Mouse (Mus musculus) limb, embryonic 14.5 days (tissue): ENCODE data around the gene AL732309.1. TPM values are rescaled to one million over a fixed set of nuclear protein-coding genes. Genes with fewer than 3 reads are reported as not detected.
A peak's percentile ranks its signal among the peaks of the same experiment; 100 is the strongest.
"Not testable (repeated sequence)": the region's sequence is repeated elsewhere in the genome, so short reads cannot be mapped to it uniquely, and the experiment has no call there.

ENCODE experiments used
- ATAC-seq: fragments of 200-750 bp; cut with Nextera tagmentation; 2 replicates; pipeline ENCODE4 v1.8.0; 2017; ENCODE audit warnings: low read depth, moderate number of reproducible peaks, moderate TSS enrichment; ENCODE audit not compliant: low FRiP score
- DNase-seq: peaks from one replicate; pipeline ENCODE4 v3.0.0-alpha.2; 2015; ENCODE audit warnings: low spot score
- H3K27ac ChIP-seq: fragments of 300-500 bp; sonication (generic); replicated peaks from 2 replicates; pipeline ENCODE4 v1.5.1; 2014; ENCODE audit warnings: low read depth, mild to moderate bottlenecking, low read length, moderate library complexity, mixed read lengths
- H3K27me3 ChIP-seq: fragments of 300-500 bp; sonication (generic); 2 replicates; pipeline ENCODE4 v1.6.1; 2014; ENCODE audit warnings: low read length, mixed read lengths; ENCODE audit not compliant: control insufficient read depth, insufficient read depth
- H3K36me3 ChIP-seq: fragments of 300-500 bp; sonication (generic); 2 replicates; pipeline ENCODE4 v1.6.1; 2014; ENCODE audit warnings: mild to moderate bottlenecking, low read length, moderate library complexity, mixed read lengths; ENCODE audit not compliant: control insufficient read depth, insufficient read depth
- H3K4me1 ChIP-seq: fragments of 300-500 bp; sonication (generic); 2 replicates; pipeline ENCODE4 v1.6.1; 2014; ENCODE audit warnings: antibody characterized with exemption, low read length, mixed read lengths; ENCODE audit not compliant: control insufficient read depth, insufficient read depth
- H3K4me2 ChIP-seq: fragments of 300-500 bp; sonication (generic); replicated peaks from 2 replicates; pipeline ENCODE4 v1.6.1; 2014; ENCODE audit warnings: low read depth, mild to moderate bottlenecking, low read length, moderate library complexity; ENCODE audit not compliant: severe bottlenecking
- H3K4me3 ChIP-seq: fragments of 300-500 bp; sonication (generic); replicated peaks from 2 replicates; pipeline ENCODE4 v1.5.1; 2014; ENCODE audit warnings: low read length
- H3K9ac ChIP-seq: fragments of 300-500 bp; sonication (generic); 2 replicates; pipeline ENCODE4 v1.6.1; 2014; ENCODE audit warnings: mild to moderate bottlenecking, low read depth, low read length, moderate library complexity; ENCODE audit not compliant: severe bottlenecking
- H3K9me3 ChIP-seq: fragments of 300-500 bp; sonication (generic); 2 replicates; pipeline ENCODE4 v1.6.1; 2016; ENCODE audit warnings: low read length; ENCODE audit not compliant: control insufficient read depth
- POLR2A ChIP-seq: fragments of 200-500 bp; IDR thresholded peaks from 2 replicates; pipeline ENCODE4 v1.8.0; 2012; ENCODE audit warnings: inconsistent platforms, mild to moderate bottlenecking, moderate library complexity, borderline replicate concordance; ENCODE audit not compliant: insufficient read depth, insufficient read length; ENCODE audit errors: extremely low read depth
- WGBS: fragments of 180-500 bp; shearing (Covaris S2); extraction: QIAGEN DNeasy Blood & Tissue Kit; methylation state at CpG from one replicate; pipeline ENCODE4 v1.1.7; 2014; 5-methylcytosine and 5-hydroxymethylcytosine counted together
- polyA plus RNA-seq, 2 experiments: library from polyadenylated mRNA; depleted of rRNA in 1 of 2; stranded (reverse) in 1 of 2; unstranded in 1 of 2; fragments of >200 nt; fragmentation: Nextera tagmentation in 1 of 2; extraction: Ambion mirVana in 1 of 2; gene quantifications; 2 replicates each; pipeline versions ENCODE4 v1.2.1 to v1.2.3; 2012 to 2014

Gene AL732309.1
- polyA plus RNA-seq, 2 experiments, result 8.3 to 19.2 TPM

DNA sequence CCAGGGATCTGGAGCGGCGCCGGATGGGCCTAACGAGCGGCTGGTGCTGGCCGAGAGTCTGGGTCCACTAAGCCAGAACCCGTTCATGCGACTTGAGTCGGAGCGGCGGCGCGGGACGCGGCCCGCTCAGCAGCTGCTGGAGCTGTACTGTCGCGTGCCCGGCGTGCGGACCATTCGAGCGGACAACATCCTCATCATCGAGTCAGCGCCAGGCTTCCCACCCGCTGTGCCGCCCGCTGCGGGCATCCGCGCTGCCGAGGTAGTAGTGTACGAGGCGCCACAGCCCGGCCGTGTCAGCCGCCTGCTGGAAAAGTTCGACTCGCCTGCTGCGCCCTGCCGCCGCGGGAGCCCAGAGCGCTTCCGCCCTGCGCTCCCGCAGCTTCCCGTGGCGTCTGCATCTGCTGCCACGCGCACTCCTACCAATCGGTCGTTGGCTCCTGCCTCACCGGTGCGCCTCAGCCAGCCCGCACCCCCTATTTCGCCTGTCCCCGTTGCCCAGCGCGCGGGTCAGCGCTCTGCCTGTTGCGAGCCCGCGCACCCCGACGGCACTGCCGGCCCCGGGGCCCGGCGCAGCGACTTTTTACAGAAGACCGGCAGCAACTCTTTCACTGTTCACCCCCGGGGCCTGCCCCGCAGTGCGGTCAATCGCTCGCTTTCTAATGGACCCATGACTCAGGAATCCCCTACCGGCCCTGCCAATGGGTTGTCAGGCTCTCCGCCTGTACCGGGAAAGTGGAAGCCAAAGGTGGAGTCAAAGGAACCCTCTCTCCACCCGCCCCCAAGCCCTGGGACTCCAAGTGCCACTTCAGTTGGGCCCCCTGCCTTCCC, 16.3 kb upstream of the AL732309.1 start:
- Histone ChIP-seq H3K4me1 (peaks cover 11% of the 10 kb centered on the region), H3K36me3 (no peaks in the 10 kb centered on the region), H3K27ac (no peak overlapping the region), H3K27me3 (peaks cover 13% of the 10 kb centered on the region; the same call in 1 of the 2 replicates), H3K4me3 (peak overlapping the region; percentile 77), H3K9ac (peak overlapping the region; percentile 53), H3K9me3 (no peaks in the 10 kb centered on the region), H3K4me2 (peak overlapping the region; percentile 99)
- TF ChIP-seq POLR2A, result no peak
- DNase-seq (no peak), ATAC-seq (peak; percentile 18; the same call in 1 of the 2 replicates)
- under 1% methylated on average over 63 of the region's 82 CpGs for WGBS

DNA sequence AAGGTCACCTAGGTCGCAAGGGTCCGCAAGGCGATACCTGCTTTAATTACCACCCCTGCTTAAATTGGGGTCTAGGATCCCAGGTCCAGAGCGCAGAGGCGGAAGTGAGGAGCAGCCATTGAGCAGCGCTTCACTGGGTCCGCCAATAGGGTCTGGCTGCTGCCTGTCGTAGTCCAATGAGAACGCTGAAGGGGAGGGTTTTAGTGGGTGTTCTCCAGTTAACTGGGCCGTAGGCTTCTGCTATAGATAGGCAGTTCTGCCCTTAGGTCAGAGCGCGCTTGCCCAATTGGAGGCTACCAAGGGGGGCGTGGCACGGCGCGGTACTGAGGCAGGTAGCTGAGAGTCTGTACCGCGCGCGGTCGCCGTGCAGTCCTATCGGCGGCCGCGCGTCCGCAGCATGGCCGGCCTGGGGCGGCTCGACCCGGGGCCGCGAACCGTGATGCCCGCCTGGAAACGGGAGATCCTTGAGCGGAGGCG, 15.7 kb upstream of the AL732309.1 start, which contains the start of gene Tprn:
Gene Tprn (plus strand): TSS at position 328 of the 477 bp plus-strand sequence.
- Histone ChIP-seq H3K4me3 (peak within 1 kb of the TSS; percentile 77), H3K27me3 (peaks cover 13% of the 10 kb centered on the region; the same call in 1 of the 2 replicates), H3K9ac (peak within 1 kb of the TSS; percentile 53), H3K9me3 (no peaks in the 10 kb centered on the region), H3K36me3 (no peaks in the 10 kb centered on the region), H3K4me1 (peaks cover 11% of the 10 kb centered on the region), H3K27ac (no peak within 1 kb of the TSS), H3K4me2 (peak within 1 kb of the TSS; percentile 99)
- no peak for TF ChIP-seq POLR2A
- ATAC-seq (peak; percentile 100), DNase-seq (peak; percentile 98)
- 1% methylated on average over 28 of the region's 39 CpGs for WGBS

DNA sequence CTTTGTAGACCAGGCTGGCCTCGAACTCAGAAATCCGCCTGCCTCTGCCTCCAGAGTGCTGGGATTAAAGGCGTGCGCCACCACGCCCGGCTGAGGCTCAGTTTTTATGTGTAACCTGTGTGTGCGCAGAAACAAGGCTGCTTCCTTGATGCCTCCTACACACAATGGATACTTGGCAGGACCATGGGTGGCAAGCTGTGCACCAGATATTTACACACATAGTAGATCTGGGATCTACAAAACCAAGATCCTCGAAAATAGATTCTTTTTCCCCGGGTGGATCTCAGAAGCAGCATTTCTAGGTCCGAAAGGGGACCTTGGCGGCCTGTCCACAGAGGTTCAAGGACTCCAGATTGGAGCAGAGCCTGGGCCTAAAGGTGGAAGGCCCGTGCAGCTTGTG, 15.2 kb upstream of the AL732309.1 start:
- Histone ChIP-seq H3K4me3 (peak overlapping the region; percentile 77), H3K36me3 (no peaks in the 10 kb centered on the region), H3K9ac (0 out of 2 replicates have a peak overlapping the region, but pooled peaks have one; percentile 18), H3K4me2 (peak overlapping the region; percentile 99), H3K27me3 (peaks cover 13% of the 10 kb centered on the region; the same call in 1 of the 2 replicates), H3K27ac (no peak overlapping the region), H3K4me1 (peaks cover 11% of the 10 kb centered on the region), H3K9me3 (no peaks in the 10 kb centered on the region)
- whole genome bisulfite sequencing, result 49% methylated on average over 11 of the region's 12 CpGs
- DNase-seq (no peak), ATAC-seq (peak; percentile 7)
- no peak for TF ChIP-seq POLR2A

DNA sequence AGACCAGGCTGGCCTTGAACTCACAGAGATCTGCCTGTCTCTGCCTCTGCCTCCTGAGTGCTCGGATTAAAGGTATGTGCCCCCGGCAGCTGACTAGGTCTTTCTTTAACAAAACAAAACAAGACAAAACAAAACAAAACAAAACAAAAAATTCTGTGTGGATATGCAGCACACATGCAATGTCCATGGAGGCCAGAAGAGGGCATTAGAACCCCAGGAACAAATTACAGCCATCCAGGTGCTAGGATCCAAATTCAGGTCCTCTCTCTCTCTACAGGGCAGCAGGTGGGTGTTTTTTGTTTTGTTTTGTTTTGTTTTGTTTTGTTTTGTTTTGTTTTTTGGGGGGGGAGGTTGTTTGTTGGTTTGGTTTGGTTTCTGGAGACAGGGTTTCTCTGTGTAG, 12.2 kb upstream of the AL732309.1 start:
- H3K9me3 ChIP-seq, result no peaks in the 10 kb centered on the region
- H3K9ac ChIP-seq, result no peak overlapping the region
- DNase-seq (no peak), ATAC-seq (no peak)
- H3K4me3 ChIP-seq, result no peak overlapping the region
- H3K36me3 ChIP-seq, result no peaks in the 10 kb centered on the region
- H3K27ac ChIP-seq, result no peak overlapping the region
- H3K27me3 ChIP-seq, result peaks cover 10% of the 10 kb centered on the region; the same call in 1 of the 2 replicates
- no peak for TF ChIP-seq POLR2A
- H3K4me2 ChIP-seq, result no peak overlapping the region
- peaks cover 19% of the 10 kb centered on the region for H3K4me1 ChIP-seq
- WGBS, result 64% methylated on average over 2 of the region's 2 CpGs

GRCm38 (mm10) chr2:25257250-25257649, 10.6 kb upstream of the AL732309.1 start:
- not testable (repeated sequence) for H3K27me3 ChIP-seq, ATAC-seq, DNase-seq, H3K9ac ChIP-seq, H3K9me3 ChIP-seq, H3K36me3 ChIP-seq, H3K4me2 ChIP-seq, H3K4me3 ChIP-seq, H3K27ac ChIP-seq
- H3K4me1 ChIP-seq, result peaks cover 10% of the 10 kb centered on the region
- 86% methylated on average over 5 of the region's 5 CpGs for WGBS

DNA sequence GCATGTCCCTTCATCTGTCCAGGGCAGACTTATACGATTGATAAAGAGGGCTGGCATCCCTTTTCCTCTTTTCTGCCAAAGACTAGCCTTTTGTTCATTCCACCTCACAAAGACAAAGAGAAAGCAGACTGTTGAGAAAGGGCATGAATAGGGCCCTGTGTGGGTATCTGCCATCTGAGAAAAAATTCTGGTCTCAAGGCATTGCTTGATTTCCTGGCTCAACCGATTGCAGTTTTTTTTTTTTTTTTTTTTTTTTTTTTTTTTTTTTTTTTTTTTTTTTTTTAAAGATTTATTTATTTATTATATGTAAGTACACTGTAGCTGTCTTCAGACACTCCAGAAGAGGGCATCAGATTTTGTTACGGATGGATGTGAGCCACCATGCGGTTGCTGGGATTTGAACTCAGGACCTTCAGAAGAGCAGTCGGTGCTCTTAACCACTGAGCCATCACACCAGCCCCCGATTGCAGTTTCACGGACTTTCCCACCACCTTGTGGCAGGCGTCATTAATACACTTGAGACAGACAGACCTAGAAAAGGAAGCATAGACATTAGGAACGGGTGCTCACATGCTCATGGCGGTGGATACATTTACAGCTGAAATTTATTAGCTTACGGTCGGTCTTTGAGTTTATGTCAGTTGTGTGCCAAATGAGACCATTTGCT, 9.9 kb upstream of the AL732309.1 start:
- DNase-seq, result not testable (repeated sequence)

More for the DNA sequence above, 9.9 kb upstream of the AL732309.1 start:
- H3K4me2 ChIP-seq, result peak overlapping the region; percentile 95
- WGBS, result 60% methylated on average over 12 of the region's 12 CpGs
- H3K9me3 ChIP-seq, ATAC-seq, H3K27me3 ChIP-seq, H3K27ac ChIP-seq, H3K36me3 ChIP-seq: not testable (repeated sequence)
- peak overlapping the region; percentile 80; the same call in 1 of the 2 replicates for H3K9ac ChIP-seq
- H3K4me3 ChIP-seq, result peak overlapping the region; percentile 99; the same call in 1 of the 2 replicates
- peaks cover 10% of the 10 kb centered on the region for H3K4me1 ChIP-seq
